Mouse (Mus musculus) liver, adult (tissue): ENCODE measurements around the gene Hoxb7.

Experiments
- GATA4 ChIP-seq: IDR thresholded peaks from 2 replicates; pipeline ENCODE4 v1.6.1; 2014; ENCODE audit warnings: mild to moderate bottlenecking, low read length; ENCODE audit not compliant: insufficient replicate concordance

Hoxb7 gene

DNA sequence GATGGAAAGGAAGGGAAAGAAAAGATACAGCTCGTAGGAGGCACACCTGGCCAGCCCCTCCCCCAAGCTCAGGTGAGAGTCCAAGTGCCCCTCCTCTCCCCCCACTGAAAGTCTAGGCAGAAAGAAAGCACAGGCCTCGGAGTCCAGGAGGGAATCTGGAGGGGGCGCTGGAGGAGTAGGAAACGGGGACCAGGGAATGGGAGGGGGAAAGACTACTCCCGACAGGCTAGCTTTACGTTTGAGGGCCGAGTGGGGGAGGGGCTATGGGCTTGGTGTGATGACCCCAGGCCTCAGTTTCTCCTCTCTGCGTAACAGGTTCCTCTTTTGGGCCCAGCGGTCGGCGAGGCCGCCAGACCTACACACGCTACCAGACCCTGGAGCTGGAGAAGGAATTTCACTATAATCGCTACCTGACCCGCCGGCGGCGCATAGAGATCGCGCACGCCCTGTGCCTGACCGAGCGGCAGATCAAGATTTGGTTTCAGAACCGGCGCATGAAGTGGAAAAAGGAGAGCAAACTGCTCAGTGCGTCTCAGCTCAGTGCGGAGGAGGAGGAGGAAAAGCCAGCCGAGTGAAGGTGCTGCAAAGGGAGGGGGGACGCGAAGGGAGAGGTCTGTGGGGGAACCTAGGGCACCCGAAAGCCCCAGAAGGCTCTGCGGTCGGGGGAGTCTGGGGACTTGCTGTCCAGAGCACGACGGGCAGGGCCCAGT is 14.1 kb downstream of the Hoxb7 start:
- TF ChIP-seq GATA4 = no peak

DNA sequence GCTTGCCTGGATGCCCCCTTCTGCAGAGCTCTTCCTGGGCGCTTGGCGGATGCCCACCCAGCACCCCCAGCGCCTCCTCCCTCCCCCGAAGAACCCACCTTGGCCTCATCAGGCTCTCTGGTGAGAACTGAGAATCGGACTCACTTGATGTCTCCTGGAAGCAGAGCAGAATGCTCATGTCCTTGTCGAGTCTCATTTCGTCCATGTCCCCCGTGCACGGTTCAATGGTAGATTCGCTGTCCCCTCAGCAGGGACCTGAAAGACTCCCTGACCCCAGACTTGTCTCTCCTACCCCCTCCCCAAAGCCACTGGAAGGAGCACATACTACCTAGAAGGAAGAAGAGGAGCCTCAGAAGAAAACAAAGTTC is 14.6 kb downstream of the Hoxb7 start:
- no peak for TF ChIP-seq GATA4

- TF ChIP-seq GATA4 = no peak
These were observed 15.4 kb downstream of the Hoxb7 start for GRCm38 (mm10) chr11:96301837-96302236.

GRCm38 (mm10) chr11:96302381-96303150 is 16.1 kb downstream of the Hoxb7 start:
- no peak for TF ChIP-seq GATA4

DNA sequence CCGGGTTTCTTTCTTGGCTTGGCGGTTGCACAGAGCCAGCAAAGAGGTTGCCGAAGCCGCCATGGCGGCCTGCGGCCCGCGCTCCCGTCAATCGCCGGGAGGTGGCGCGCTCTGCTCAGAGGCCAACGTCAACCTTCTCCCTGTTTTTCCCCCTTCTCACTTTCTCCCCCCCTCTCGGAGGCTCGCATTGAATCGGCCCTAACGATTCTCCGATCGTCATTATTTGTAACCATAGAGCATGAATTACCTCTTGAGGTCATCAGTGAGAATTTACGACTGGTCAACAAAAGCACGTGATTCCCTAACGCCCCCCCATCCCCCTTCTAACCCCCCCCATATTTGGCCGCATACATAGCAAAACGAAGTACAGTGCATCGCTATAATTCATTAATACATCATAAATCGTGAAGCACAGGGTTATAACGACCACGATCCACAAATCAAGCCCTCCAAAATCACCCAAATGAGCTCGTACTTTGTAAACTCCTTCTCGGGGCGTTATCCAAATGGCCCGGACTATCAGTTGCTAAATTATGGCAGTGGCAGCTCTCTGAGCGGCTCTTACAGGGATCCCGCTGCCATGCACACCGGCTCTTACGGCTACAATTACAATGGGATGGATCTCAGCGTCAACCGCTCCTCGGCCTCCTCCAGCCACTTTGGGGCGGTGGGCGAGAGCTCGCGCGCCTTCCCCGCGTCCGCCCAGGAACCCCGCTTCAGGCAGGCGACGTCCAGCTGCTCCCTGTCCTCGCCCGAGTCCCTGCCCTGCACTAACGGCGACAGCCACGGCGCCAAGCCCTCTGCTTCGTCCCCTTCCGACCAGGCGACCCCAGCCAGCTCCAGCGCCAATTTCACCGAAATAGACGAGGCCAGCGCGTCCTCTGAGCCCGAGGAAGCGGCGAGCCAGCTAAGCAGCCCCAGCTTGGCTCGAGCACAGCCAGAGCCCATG is 17.0 kb downstream of the Hoxb7 start, which contains the start of gene Hoxb5:
Gene Hoxb5 (plus strand): TSS at position 186 of the 949 bp plus-strand sequence.
- peak; percentile 12; the same call in 1 of the 2 replicates for TF ChIP-seq GATA4

DNA sequence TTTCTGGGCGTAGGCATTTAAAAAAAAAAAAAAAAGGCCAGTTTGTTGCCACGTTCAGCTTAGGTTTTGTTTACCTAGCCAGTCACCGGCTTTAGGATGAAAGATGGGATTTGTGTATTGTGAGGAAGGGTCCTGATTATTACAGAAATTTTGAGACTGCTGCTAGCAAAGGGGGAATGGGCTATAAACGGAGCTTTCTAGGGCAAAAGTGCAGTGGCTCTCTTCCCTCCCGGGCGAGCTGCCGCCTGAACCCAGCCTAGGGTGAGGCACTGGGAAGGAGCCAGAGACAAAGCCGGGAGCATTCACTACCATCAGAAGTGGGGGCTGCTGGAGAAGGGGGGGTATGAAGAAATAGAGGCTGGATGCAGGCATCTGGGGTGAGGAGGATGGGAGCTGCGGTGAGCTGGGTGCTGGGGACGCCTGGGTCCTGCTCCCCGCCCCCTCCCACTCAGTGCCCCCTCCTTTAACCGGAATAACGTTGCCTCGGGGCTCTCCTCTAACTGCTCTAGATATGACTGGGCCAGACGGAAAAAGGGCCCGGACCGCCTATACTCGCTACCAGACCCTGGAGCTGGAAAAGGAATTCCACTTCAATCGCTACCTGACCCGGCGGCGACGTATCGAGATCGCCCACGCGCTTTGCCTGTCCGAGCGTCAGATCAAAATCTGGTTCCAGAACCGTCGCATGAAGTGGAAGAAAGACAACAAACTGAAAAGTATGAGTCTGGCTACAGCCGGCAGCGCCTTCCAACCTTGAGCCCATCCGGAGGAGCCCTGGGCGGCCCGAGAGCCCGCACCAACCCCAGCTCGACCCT is 18.2 kb downstream of the Hoxb7 start:
- TF ChIP-seq GATA4 = no peak

- TF ChIP-seq GATA4 = no peak
These were observed 19.2 kb downstream of the Hoxb7 start for GRCm38 (mm10) chr11:96305505-96306182.

DNA sequence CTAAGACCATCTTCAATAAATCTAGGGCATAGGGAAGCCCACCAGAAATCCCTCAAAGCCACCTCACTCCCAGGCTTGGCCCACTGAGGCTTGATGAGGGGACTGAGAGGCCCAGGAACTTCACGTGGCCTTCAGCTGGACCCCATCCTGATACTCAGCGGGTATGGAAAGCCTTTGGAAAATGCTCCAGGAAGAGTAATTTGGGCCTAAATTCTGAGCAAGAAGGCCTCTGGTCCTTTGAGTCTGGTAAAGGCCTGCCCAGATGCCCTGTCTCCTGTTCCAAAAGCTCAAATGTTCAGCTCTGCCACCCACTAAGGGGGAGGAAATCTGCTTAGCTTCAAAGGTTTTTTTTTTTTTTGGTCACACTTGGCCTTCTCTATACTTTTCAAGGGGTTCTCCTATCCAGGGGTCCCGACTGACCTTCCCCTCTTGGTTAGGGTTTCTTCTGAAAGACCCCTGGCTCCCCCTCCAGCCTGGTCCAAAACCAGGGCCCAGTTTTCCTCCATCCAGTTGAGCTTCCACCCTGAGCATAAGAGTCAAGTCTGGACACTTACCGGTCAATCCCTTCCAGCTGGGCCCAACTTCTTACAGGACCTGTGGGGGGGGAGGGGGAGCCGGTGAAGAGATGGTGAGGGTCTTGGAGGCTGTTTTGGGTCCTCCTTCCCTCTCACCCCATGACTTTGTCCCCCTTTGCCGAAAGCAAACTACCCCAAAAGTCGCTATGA is 19.9 kb downstream of the Hoxb7 start:
- no peak for TF ChIP-seq GATA4

DNA sequence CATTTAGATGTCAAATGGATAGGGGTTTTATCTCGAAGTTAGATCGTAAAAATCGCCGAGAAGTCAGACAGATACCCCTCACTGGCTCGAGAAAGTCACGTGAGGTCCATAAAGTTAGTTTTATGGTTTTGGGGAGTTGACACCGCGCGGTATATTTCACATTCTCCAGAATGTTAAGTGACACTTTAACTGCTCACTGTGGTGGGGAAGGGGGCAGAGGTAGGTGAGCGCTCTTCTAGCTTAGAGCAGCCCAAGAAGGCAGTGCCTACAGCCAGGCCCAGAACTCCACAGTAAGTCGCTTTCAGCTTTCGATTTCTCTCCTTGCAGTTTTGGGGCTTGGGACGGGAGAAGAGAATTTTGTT is 20.5 kb downstream of the Hoxb7 start:
- no peak for TF ChIP-seq GATA4

- no peak for TF ChIP-seq GATA4
These were observed 22.3 kb downstream of the Hoxb7 start for GRCm38 (mm10) chr11:96308763-96309162.

GRCm38 (mm10) chr11:96309288-96309687 is 22.9 kb downstream of the Hoxb7 start:
- peak; percentile 6; the same call in 1 of the 2 replicates for TF ChIP-seq GATA4

DNA sequence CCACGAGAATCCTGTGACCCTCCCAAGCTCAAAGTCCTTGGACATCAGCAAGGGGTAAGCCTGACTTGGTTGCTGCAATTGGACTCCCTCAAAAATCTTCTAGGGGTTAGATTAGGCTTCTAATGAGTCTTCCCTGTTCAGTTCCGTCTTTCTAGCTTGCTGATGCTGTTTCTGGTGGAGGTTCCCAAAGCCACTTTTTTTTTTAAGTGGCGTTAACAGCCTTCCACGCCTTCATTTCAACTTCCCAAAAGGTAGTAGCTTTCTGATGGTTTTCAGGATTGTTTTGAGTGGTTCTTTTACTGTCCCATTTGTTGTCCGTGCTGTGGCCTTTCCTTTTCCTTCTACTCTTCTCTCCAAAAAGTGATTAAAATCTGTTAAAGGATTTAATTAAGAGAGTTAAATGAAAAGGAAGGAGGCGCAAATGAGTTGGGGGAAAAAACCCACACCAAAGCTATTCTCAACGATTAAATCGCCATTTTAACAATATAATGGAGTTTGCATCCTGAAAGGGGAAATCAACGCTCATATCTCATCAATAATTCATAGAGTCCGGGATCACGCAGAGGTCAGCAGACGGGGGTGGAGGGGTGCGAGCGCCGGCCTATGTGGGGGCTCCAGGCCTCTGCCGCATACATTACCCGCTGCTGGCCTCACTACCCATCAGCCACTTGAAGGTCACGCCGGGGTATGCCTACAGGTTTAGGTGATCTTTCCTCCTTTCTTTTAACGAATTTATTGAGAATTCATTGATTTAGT is 23.9 kb downstream of the Hoxb7 start:
- no peak for TF ChIP-seq GATA4

DNA sequence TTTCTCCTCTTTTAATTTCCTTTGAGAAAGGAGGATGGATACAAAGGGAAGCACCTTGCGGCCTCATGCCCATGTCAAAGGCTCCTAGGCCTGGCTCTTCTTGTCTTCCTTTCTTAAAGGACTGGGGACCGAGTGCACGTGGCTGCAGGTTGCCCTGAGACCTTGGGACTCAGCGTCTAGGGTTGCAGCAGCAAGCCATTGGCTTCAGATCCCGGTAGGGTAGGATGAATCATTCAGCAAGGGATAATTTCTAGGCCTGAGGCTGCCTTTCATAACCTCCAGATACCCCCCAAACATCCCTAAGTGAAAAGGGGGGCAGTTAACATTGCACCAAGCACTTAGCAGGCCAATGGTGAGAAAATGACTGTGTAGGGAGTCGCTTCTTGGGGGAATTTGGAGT is 24.7 kb downstream of the Hoxb7 start:
- no peak for TF ChIP-seq GATA4
